Mouse (Mus musculus) C2C12 (cell line): ENCODE data around the gene 1600002K03Rik. TPM values are rescaled to one million over a fixed set of nuclear protein-coding genes. Genes with fewer than 3 reads are reported as not detected.

Source experiments
- H3K27me3 ChIP-seq: one replicate; pipeline ENCODE4 v1.6.1; 2011; ENCODE audit not compliant: control insufficient read depth, insufficient read depth, insufficient read length
- H3K36me3 ChIP-seq: one replicate; pipeline ENCODE4 v1.6.1; 2011; ENCODE audit not compliant: control insufficient read depth, insufficient read depth
- H3K4me3 ChIP-seq: one replicate; pipeline ENCODE4 v1.5.1; 2011; ENCODE audit warnings: mild to moderate bottlenecking, control low read depth; ENCODE audit not compliant: poor library complexity, insufficient read depth, severe bottlenecking
- H3K79me2 ChIP-seq: one replicate; pipeline ENCODE4 v1.6.1; 2011; ENCODE audit not compliant: control insufficient read depth, insufficient read depth
- H3K79me3 ChIP-seq: one replicate; pipeline ENCODE4 v1.6.1; 2011; ENCODE audit warnings: low read depth, control low read depth
- H3ac ChIP-seq: one replicate; pipeline ENCODE3; 2011; ENCODE audit warnings: low read depth; ENCODE audit not compliant: control insufficient read depth, insufficient read length
- CEBPB ChIP-seq: IDR thresholded peaks from one replicate; pipeline ENCODE4 v1.6.1; 2011; ENCODE audit warnings: low read depth, mild to moderate bottlenecking, control low read depth, moderate library complexity
- CTCF ChIP-seq: IDR thresholded peaks from one replicate; pipeline ENCODE4 v1.5.1; 2011; ENCODE audit not compliant: control insufficient read depth, insufficient read depth, insufficient read length
- FOSL1 ChIP-seq: IDR thresholded peaks from one replicate; pipeline ENCODE4 v1.8.0; 2011; ENCODE audit warnings: mild to moderate bottlenecking, low read length; ENCODE audit not compliant: poor library complexity, insufficient read depth, severe bottlenecking
- MAX ChIP-seq: IDR thresholded peaks from one replicate; pipeline ENCODE4 v1.6.1; 2011; ENCODE audit warnings: mild to moderate bottlenecking, control low read depth
- MYOD1 ChIP-seq: IDR thresholded peaks from one replicate; pipeline ENCODE4 v1.6.1; 2011; ENCODE audit warnings: low read depth; ENCODE audit not compliant: control insufficient read depth, insufficient read length
- MYOG ChIP-seq: IDR thresholded peaks from one replicate; pipeline ENCODE4 v1.6.1; 2011; ENCODE audit not compliant: control insufficient read depth, insufficient read length; ENCODE audit errors: extremely low read depth
- USF1 ChIP-seq: IDR thresholded peaks from one replicate; pipeline ENCODE4 v1.6.1; 2011; ENCODE audit warnings: low read depth, mild to moderate bottlenecking, control low read depth, moderate library complexity
- polyA plus RNA-seq: library from polyadenylated mRNA; unstranded; fragments of >200 nt; fragmentation: generic; extraction: Trizol; gene quantifications from one replicate; pipeline ENCODE4 v1.2.1, GENCODE M21; 2012; ENCODE audit warnings: missing spikeins

1600002K03Rik gene
- polyA plus RNA-seq, 1 experiment, result 33.4 TPM

- TF ChIP-seq MYOG (no peak), MAX (no peak), FOSL1 (no peak), CTCF (no peak), CEBPB (no peak), MYOD1 (no peak), USF1 (no peak)
- Histone ChIP-seq H3K27me3 (no peaks in the 10 kb centered on the region), H3ac (no peak overlapping the region), H3K36me3 (peaks cover 49% of the 10 kb centered on the region), H3K79me2 (peaks cover 2% of the 10 kb centered on the region), H3K79me3 (no peaks in the 10 kb centered on the region), H3K4me3 (no peak overlapping the region)
Observed at GRCm38 (mm10) chr10:80131316-80131951, 41.3 kb upstream of the 1600002K03Rik start.

- peaks cover 48% of the 10 kb centered on the region for H3K36me3 ChIP-seq
- H3ac ChIP-seq, result no peak overlapping the region
- H3K79me2 ChIP-seq, result no peaks in the 10 kb centered on the region
- no peak for TF ChIP-seq FOSL1
- no peak overlapping the region for H3K4me3 ChIP-seq
- no peaks in the 10 kb centered on the region for H3K27me3 ChIP-seq
- no peaks in the 10 kb centered on the region for H3K79me3 ChIP-seq
Observed at GRCm38 (mm10) chr10:80131952-80132350, 40.8 kb upstream of the 1600002K03Rik start.

GRCm38 (mm10) chr10:80133226-80133849, 39.4 kb upstream of the 1600002K03Rik start:
- no peak for TF ChIP-seq FOSL1
- no peak for TF ChIP-seq CEBPB
- no peak for TF ChIP-seq MAX
- no peak for TF ChIP-seq MYOG
- no peak for TF ChIP-seq CTCF
- TF ChIP-seq MYOD1, result no peak
- no peak for TF ChIP-seq USF1
- H3K36me3 ChIP-seq, result peaks cover 34% of the 10 kb centered on the region
- H3K27me3 ChIP-seq, result no peaks in the 10 kb centered on the region

GRCm38 (mm10) chr10:80134421-80134820, 38.3 kb upstream of the 1600002K03Rik start:
- Histone ChIP-seq H3K27me3 (no peaks in the 10 kb centered on the region), H3ac (no peak overlapping the region), H3K4me3 (no peak overlapping the region), H3K79me3 (no peaks in the 10 kb centered on the region), H3K36me3 (peaks cover 23% of the 10 kb centered on the region), H3K79me2 (no peaks in the 10 kb centered on the region)
- TF ChIP-seq FOSL1, result no peak
- no peak for TF ChIP-seq MAX
- no peak for TF ChIP-seq CEBPB
- no peak for TF ChIP-seq MYOG
- TF ChIP-seq MYOD1, result no peak

More at GRCm38 (mm10) chr10:80133226-80133849, 39.4 kb upstream of the 1600002K03Rik start:
- Histone ChIP-seq H3K79me3 (no peaks in the 10 kb centered on the region), H3ac (no peak overlapping the region), H3K4me3 (no peak overlapping the region), H3K79me2 (no peaks in the 10 kb centered on the region)

- Histone ChIP-seq H3ac (no peak overlapping the region), H3K27me3 (no peaks in the 10 kb centered on the region), H3K79me2 (no peaks in the 10 kb centered on the region), H3K36me3 (peaks cover 16% of the 10 kb centered on the region), H3K79me3 (no peaks in the 10 kb centered on the region), H3K4me3 (no peak overlapping the region)
- no peak for TF ChIP-seq USF1
- no peak for TF ChIP-seq MAX
- TF ChIP-seq MYOG, result no peak
- TF ChIP-seq CTCF, result no peak
- TF ChIP-seq CEBPB, result no peak
- no peak for TF ChIP-seq MYOD1
- TF ChIP-seq FOSL1, result no peak
Observed at GRCm38 (mm10) chr10:80135161-80135560, 37.6 kb upstream of the 1600002K03Rik start.

GRCm38 (mm10) chr10:80135641-80136040, 37.1 kb upstream of the 1600002K03Rik start:
- no peak overlapping the region for H3K4me3 ChIP-seq
- no peak for TF ChIP-seq CTCF
- no peaks in the 10 kb centered on the region for H3K27me3 ChIP-seq
- peaks cover 11% of the 10 kb centered on the region for H3K36me3 ChIP-seq
- no peak overlapping the region for H3ac ChIP-seq
- no peaks in the 10 kb centered on the region for H3K79me3 ChIP-seq
- H3K79me2 ChIP-seq, result no peaks in the 10 kb centered on the region
